Comparison of ENCODE assay signal across 9 mouse cellular contexts in genomic region chr14:79660467-79660866, GRCm38 (mm10). TPM values are rescaled to one million over a fixed set of nuclear protein-coding genes. Genes with fewer than 3 reads are reported as not detected.
DNase-seq lines count a peak whose midpoint lies in the region; ATAC-seq and TF ChIP-seq lines count a peak whose summit lies in the region.
"Had no signal": no experiment of that assay in that cellular context is flagged by ENCODE, and none has a peak within 500 bp of the region (broad histone marks: within the 10 kb centered on the region; RNA-seq: fewer than 3 reads in every experiment).

No protein-coding gene starts in this region.

- H3K9ac ChIP-seq in embryonic facial prominence, embryonic 12.5 days: no peak overlapping the region
- no peak overlapping the region for H3K9ac ChIP-seq in intestine, postnatal 0 days (ENCODE audit: low read depth, low read length)
- H3K9ac ChIP-seq in intestine, embryonic 16.5 days (ENCODE audit: low read depth, low read length): no peak overlapping the region
- no peak overlapping the region for H3K9ac ChIP-seq in CH12.LX (ENCODE audit: insufficient read depth, low read depth)
- H3K9ac ChIP-seq in limb, embryonic 12.5 days (replicated peaks): no peak overlapping the region

- dilution Hi-C loops in CH12.LX (cut with MboI; ENCODE audit: extremely low pct_ligation_motif_present, extremely low pct_unique_long_range_greater_than_20kb, low sequenced_read_pairs): no loop called here

- H3K4me1 ChIP-seq in embryonic facial prominence, embryonic 12.5 days: 0 out of 2 replicates have a peak, but pooled peaks cover 8% of the 10 kb centered on the region
- H3K4me1 ChIP-seq in embryonic facial prominence, embryonic 10.5 days: peaks cover 10% of the 10 kb centered on the region
- no peaks in the 10 kb centered on the region for H3K4me1 ChIP-seq in intestine, postnatal 0 days (replicated peaks; ENCODE audit: control insufficient read depth, insufficient read depth, low read length)
- H3K4me1 ChIP-seq in intestine, embryonic 16.5 days (ENCODE audit: control insufficient read depth, insufficient read depth, low read length): peaks cover 3% of the 10 kb centered on the region; the same call in 1 of the 2 replicates
- H3K4me1 ChIP-seq in CH12.LX (ENCODE audit: control insufficient read depth in 1 of 2, insufficient read depth in 2 of 2): peaks cover 4 to 6% of the 10 kb centered on the region in 2 experiments; a peak in 2 of 4 replicates
- H3K4me1 ChIP-seq in limb, embryonic 12.5 days (replicated peaks): peaks cover 19% of the 10 kb centered on the region

- H3K9me3 ChIP-seq in embryonic facial prominence, embryonic 12.5 days: no peaks in the 10 kb centered on the region
- H3K9me3 ChIP-seq in embryonic facial prominence, embryonic 10.5 days: no peaks in the 10 kb centered on the region
- H3K9me3 ChIP-seq in intestine, postnatal 0 days (ENCODE audit: control insufficient read depth): no peaks in the 10 kb centered on the region
- H3K9me3 ChIP-seq in intestine, embryonic 16.5 days (ENCODE audit: control insufficient read depth, low read length): no peaks in the 10 kb centered on the region
- no peaks in the 10 kb centered on the region for H3K9me3 ChIP-seq in CH12.LX (replicated peaks; ENCODE audit: low read length)
- H3K9me3 ChIP-seq in limb, embryonic 12.5 days: no peaks in the 10 kb centered on the region

- DNase-seq in embryonic facial prominence, embryonic 10.5 days (ENCODE audit: low spot score): no peak
- no peak for DNase-seq in CH12.LX (ENCODE audit: extremely low read depth)
- DNase-seq in adrenal gland, adult (ENCODE audit: inconsistent age in 2 of 2, low spot score in 1 of 2): no peak
- DNase-seq in adrenal gland, postnatal 25 days: no peak

- whole genome bisulfite sequencing in embryonic facial prominence, embryonic 12.5 days: 42% methylated on average over 5 of the region's 5 CpGs
- WGBS in embryonic facial prominence, embryonic 10.5 days: 46% methylated on average over 5 of the region's 5 CpGs
- WGBS in intestine, postnatal 0 days: 49% methylated on average over 5 of the region's 5 CpGs
- 53% methylated on average over 5 of the region's 5 CpGs for WGBS in intestine, embryonic 16.5 days
- WGBS in limb, embryonic 12.5 days: 46% methylated on average over 5 of the region's 5 CpGs

- H3K27me3 ChIP-seq in embryonic facial prominence, embryonic 12.5 days: peaks cover 5% of the 10 kb centered on the region; the same call in 1 of the 2 replicates
- H3K27me3 ChIP-seq in embryonic facial prominence, embryonic 10.5 days (replicated peaks; ENCODE audit: low read depth, poor library complexity, severe bottlenecking): peaks cover 15% of the 10 kb centered on the region
- no peaks in the 10 kb centered on the region for H3K27me3 ChIP-seq in intestine, postnatal 0 days (replicated peaks; ENCODE audit: control insufficient read depth, insufficient read depth, low read length)
- H3K27me3 ChIP-seq in intestine, embryonic 16.5 days (replicated peaks; ENCODE audit: control insufficient read depth, insufficient read depth, low read length): no peaks in the 10 kb centered on the region; the same call in 1 of the 2 replicates
- no peaks in the 10 kb centered on the region for H3K27me3 ChIP-seq in CH12.LX (replicated peaks)
- H3K27me3 ChIP-seq in limb, embryonic 12.5 days: peaks cover 13% of the 10 kb centered on the region

- ATAC-seq in embryonic facial prominence, embryonic 12.5 days (ENCODE audit: insufficient number of reproducible peaks, insufficient read depth, low FRiP score, low TSS enrichment): no peak
- no peak for ATAC-seq in intestine, postnatal 0 days
- no peak for ATAC-seq in intestine, embryonic 16.5 days
- ATAC-seq in limb, embryonic 12.5 days (ENCODE audit: insufficient number of reproducible peaks, insufficient read depth, low FRiP score, low TSS enrichment, low read depth): no peak

- no peak for TF ChIP-seq POLR2A in CH12.LX (IDR thresholded peaks at IDR 0.05; ENCODE audit: low read depth, low read length)

- no peak for TF ChIP-seq EP300 in CH12.LX (IDR thresholded peaks at IDR 0.05; ENCODE audit: low read length)

- H3K4me3 ChIP-seq in embryonic facial prominence, embryonic 12.5 days: no peak overlapping the region
- no peak overlapping the region for H3K4me3 ChIP-seq in embryonic facial prominence, embryonic 10.5 days
- no peak overlapping the region for H3K4me3 ChIP-seq in intestine, postnatal 0 days (ENCODE audit: low read depth, low read length)
- H3K4me3 ChIP-seq in intestine, embryonic 16.5 days (ENCODE audit: low read length): no peak overlapping the region
- H3K4me3 ChIP-seq in CH12.LX (replicated peaks in 1 of 3; ENCODE audit: low read depth in 2 of 3, low read length in 2 of 3, poor library complexity in 1 of 3): no peak overlapping the region
- peak overlapping the region; percentile 35; the same call in 1 of the 2 replicates for H3K4me3 ChIP-seq in limb, embryonic 12.5 days (replicated peaks)

- no peaks in the 10 kb centered on the region for H3K36me3 ChIP-seq in embryonic facial prominence, embryonic 12.5 days
- H3K36me3 ChIP-seq in embryonic facial prominence, embryonic 10.5 days (replicated peaks): no peaks in the 10 kb centered on the region
- no peaks in the 10 kb centered on the region for H3K36me3 ChIP-seq in intestine, postnatal 0 days (ENCODE audit: control insufficient read depth, insufficient read depth)
- H3K36me3 ChIP-seq in intestine, embryonic 16.5 days (ENCODE audit: control insufficient read depth, insufficient read depth, low read length): no peaks in the 10 kb centered on the region
- no peaks in the 10 kb centered on the region for H3K36me3 ChIP-seq in CH12.LX (replicated peaks in 1 of 2; ENCODE audit: control insufficient read depth in 1 of 2, insufficient read depth in 1 of 2, low read length in 1 of 2)
- H3K36me3 ChIP-seq in limb, embryonic 12.5 days: no peaks in the 10 kb centered on the region

- TF ChIP-seq CTCF in intestine, postnatal 0 days (IDR thresholded peaks at IDR 0.05; ENCODE audit: low read depth): no peak
- no peak for TF ChIP-seq CTCF in CH12.LX (conservative IDR thresholded peaks at IDR 0.05 in 1 of 2, IDR thresholded peaks at IDR 0.05 in 1 of 2; ENCODE audit: low read depth in 2 of 2, low read length in 2 of 2)

- in situ Hi-C loops in CH12.LX (cut with MboI; ENCODE audit: low pct_ligation_motif_present, low pct_unique_long_range_greater_than_20kb, low sequenced_read_pairs): no loop called here

- no peak overlapping the region for H3K27ac ChIP-seq in embryonic facial prominence, embryonic 12.5 days
- H3K27ac ChIP-seq in embryonic facial prominence, embryonic 10.5 days (replicated peaks): no peak overlapping the region
- no peak overlapping the region for H3K27ac ChIP-seq in intestine, postnatal 0 days (ENCODE audit: low read depth, low read length)
- no peak overlapping the region for H3K27ac ChIP-seq in intestine, embryonic 16.5 days (ENCODE audit: low read length)
- no peak overlapping the region for H3K27ac ChIP-seq in CH12.LX (ENCODE audit: insufficient read depth, low read depth)
- no peak overlapping the region for H3K27ac ChIP-seq in limb, embryonic 12.5 days

- peak overlapping the region; percentile 54; the same call in 1 of the 2 replicates for H3K4me2 ChIP-seq in embryonic facial prominence, embryonic 12.5 days (replicated peaks)
- peak overlapping the region; percentile 61 for H3K4me2 ChIP-seq in intestine, postnatal 0 days (replicated peaks; ENCODE audit: low read depth)
- no peak overlapping the region; the same call in 1 of the 2 replicates for H3K4me2 ChIP-seq in intestine, embryonic 16.5 days (ENCODE audit: low read depth, low read length)
- peak overlapping the region; percentile 65 for H3K4me2 ChIP-seq in CH12.LX (ENCODE audit: insufficient read depth, low read depth, poor library complexity, severe bottlenecking)
- H3K4me2 ChIP-seq in limb, embryonic 12.5 days: peak overlapping the region; percentile 64

- TF ChIP-seq RAD21 in CH12.LX (IDR thresholded peaks at IDR 0.05; ENCODE audit: low read depth, low read length): no peak

- no peaks in the 10 kb centered on the region for H3K79me2 ChIP-seq in CH12.LX (replicated peaks; ENCODE audit: control insufficient read depth, extremely low read depth, insufficient read depth, poor library complexity, severe bottlenecking)

TF ChIP-seq in CH12.LX, 34 proteins besides CTCF, POLR2A, EP300 and RAD21:
- TF ChIP-seq UBTF (IDR thresholded peaks at IDR 0.05; ENCODE audit: low read depth, low read length) (no peak), ZKSCAN1 (IDR thresholded peaks at IDR 0.05; ENCODE audit: borderline replicate concordance, low read depth, low read length) (no peak), PAX5 (IDR thresholded peaks at IDR 0.05; ENCODE audit: low read length) (no peak), ZNF384 (IDR thresholded peaks at IDR 0.05; ENCODE audit: low read depth, low read length) (no peak), KAT2A (IDR thresholded peaks at IDR 0.05; ENCODE audit: insufficient replicate concordance, low read length) (no peak), MAZ (IDR thresholded peaks at IDR 0.05; ENCODE audit: low read depth, low read length) (no peak), TBP (conservative IDR thresholded peaks at IDR 0.05; ENCODE audit: low read depth, low read length) (no peak), JUN (IDR thresholded peaks at IDR 0.05; ENCODE audit: insufficient read depth, low read depth, low read length) (no peak), ETS1 (conservative IDR thresholded peaks at IDR 0.05; ENCODE audit: low read depth, low read length) (no peak)
TF ChIP-seq in CH12.LX: peak in this region for 0.

RNA-seq across cellular contexts. Expression of gene Cnmd, which starts 1.5 kb away (rescaled TPM):
- 39.4 and 51.2 TPM in 2 replicates for polyA plus RNA-seq in embryonic facial prominence, embryonic 12.5 days (2016; fragmentation: Nextera tagmentation; extraction: Ambion mirVana)
- polyA plus RNA-seq in embryonic facial prominence, embryonic 10.5 days (2016; fragmentation: Nextera tagmentation; extraction: Ambion mirVana): 2.4 and 5.5 TPM in 2 replicates
- 0.18 TPM in 1 of 2 replicates, not detected in the other for polyA plus RNA-seq in intestine, postnatal 0 days (2015; fragmentation: Nextera tagmentation; extraction: Ambion mirVana)
- 0.15 and 0.22 TPM in 2 replicates for polyA plus RNA-seq in intestine, embryonic 16.5 days (2015; fragmentation: Nextera tagmentation; extraction: Ambion mirVana)
- not detected in 2 replicates for total RNA-seq in CH12.LX (2012; rRNA removed)
- not detected in 2 replicates for total RNA-seq in CH12.LX (2014; rRNA removed)
- not detected in 2 replicates for polyA plus RNA-seq in CH12.LX (2012; ENCODE audit: insufficient read length, low read depth)
- polyA plus RNA-seq in limb, embryonic 12.5 days (2016; fragmentation: Nextera tagmentation; extraction: Ambion mirVana): 25.1 and 34.2 TPM in 2 replicates
- total RNA-seq in adrenal gland, postnatal 25 days (2021): 0.88 and 0.90 TPM in 2 replicates
- total RNA-seq: hematopoietic stem cell, adult 5-6 weeks had no signal
